Mouse (Mus musculus): Measurements from ENCODE around the gene Vil1.

Vil1 gene

GRCm38 (mm10) chr1:74387386-74387988 is 21.7 kb upstream of the Vil1 start:
- no peak for DNase-seq (ENCODE audit: low read depth, low spot score)

- DNase-seq (ENCODE audit: low read depth, low spot score) = no peak
Observed at GRCm38 (mm10) chr1:74388398-74388920, 20.7 kb upstream of the Vil1 start.

GRCm38 (mm10) chr1:74389831-74390286 is 19.3 kb upstream of the Vil1 start:
- no peak for DNase-seq (ENCODE audit: low read depth, low spot score)

- DNase-seq (ENCODE audit: low read depth, low spot score) = peak; percentile 75
Observed at GRCm38 (mm10) chr1:74390287-74390906, 18.8 kb upstream of the Vil1 start.

- DNase-seq (ENCODE audit: low read depth, low spot score) = peak; percentile 95
Observed at GRCm38 (mm10) chr1:74390924-74391748, 18.0 kb upstream of the Vil1 start, which contains the start of gene Ctdsp1. Ctdsp1 (plus strand) TSS chr1:74391509.

GRCm38 (mm10) chr1:74391844-74392441 is 17.2 kb upstream of the Vil1 start:
- DNase-seq (ENCODE audit: low read depth, low spot score) = peak; percentile 50

GRCm38 (mm10) chr1:74392446-74392994 is 16.7 kb upstream of the Vil1 start:
- DNase-seq (ENCODE audit: low read depth, low spot score) = no peak

GRCm38 (mm10) chr1:74393010-74393409 is 16.2 kb upstream of the Vil1 start:
- no peak for DNase-seq (ENCODE audit: low read depth, low spot score)

- DNase-seq (ENCODE audit: low read depth, low spot score) = no peak
Observed at GRCm38 (mm10) chr1:74393697-74394096, 15.5 kb upstream of the Vil1 start.

- no peak for DNase-seq (ENCODE audit: low read depth, low spot score)
Observed at GRCm38 (mm10) chr1:74394311-74394710, 14.9 kb upstream of the Vil1 start.

- no peak for DNase-seq (ENCODE audit: low read depth, low spot score)
Observed at GRCm38 (mm10) chr1:74394858-74395257, 14.3 kb upstream of the Vil1 start.

- no peak for DNase-seq (ENCODE audit: low read depth, low spot score)
Observed at GRCm38 (mm10) chr1:74395290-74395689, 13.9 kb upstream of the Vil1 start.

GRCm38 (mm10) chr1:74396456-74397222 is 12.5 kb upstream of the Vil1 start:
- peak; percentile 40 for DNase-seq (ENCODE audit: low read depth, low spot score)

- peak; percentile 99 for DNase-seq (ENCODE audit: low read depth, low spot score)
Observed at GRCm38 (mm10) chr1:74397268-74397918, 11.8 kb upstream of the Vil1 start.

- DNase-seq (ENCODE audit: low read depth, low spot score) = peak; percentile 72
Observed at GRCm38 (mm10) chr1:74397919-74398451, 11.2 kb upstream of the Vil1 start.

GRCm38 (mm10) chr1:74400531-74400930 is 8.6 kb upstream of the Vil1 start:
- DNase-seq (ENCODE audit: low read depth, low spot score) = no peak

- no peak for DNase-seq (ENCODE audit: low read depth, low spot score)
Observed at GRCm38 (mm10) chr1:74401015-74401702, 8.0 kb upstream of the Vil1 start.

- no peak for DNase-seq (ENCODE audit: low read depth, low spot score)
Observed at GRCm38 (mm10) chr1:74404206-74404605, 5.0 kb upstream of the Vil1 start.

GRCm38 (mm10) chr1:74411753-74412325 is 2.7 kb downstream of the Vil1 start:
- DNase-seq (ENCODE audit: low read depth, low spot score) = no peak
